Mouse (Mus musculus) embryo, embryonic 11 days (tissue): ENCODE measurements at regions not wholly inside any gene's neighbourhood (a gene's known extent, or its start where the extent isn't known, plus 50 kb on each side); places are given as distances from the start of the nearest gene placed in this dataset.

Source experiments
- DNase-seq: peaks from one replicate; pipeline ENCODE4 v3.0.0-alpha.2; 2015

GRCm38 (mm10) chr1:24832246-24832645 is 153.8 kb downstream of the Lmbrd1 start:
- no peak for DNase-seq

- DNase-seq, result no peak
Measured at GRCm38 (mm10) chr1:24866877-24867276, 188.4 kb downstream of the Lmbrd1 start.

- no peak for DNase-seq
Measured at GRCm38 (mm10) chr1:24869772-24870171, 191.3 kb downstream of the Lmbrd1 start.

- no peak for DNase-seq
Measured at GRCm38 (mm10) chr1:24870685-24871417, 192.4 kb downstream of the Lmbrd1 start.

GRCm38 (mm10) chr1:24877014-24877413 is 198.6 kb downstream of the Lmbrd1 start:
- DNase-seq, result no peak

GRCm38 (mm10) chr1:24883638-24884037 is 205.2 kb downstream of the Lmbrd1 start:
- DNase-seq, result no peak

- peak; percentile 72 for DNase-seq
Measured at GRCm38 (mm10) chr1:24901278-24901677, 222.8 kb downstream of the Lmbrd1 start.

- no peak for DNase-seq
Measured at GRCm38 (mm10) chr1:24938303-24939263, 260.2 kb downstream of the Lmbrd1 start.

- no peak for DNase-seq
Measured at GRCm38 (mm10) chr1:24942757-24943296, 264.4 kb downstream of the Lmbrd1 start.

- DNase-seq, result no peak
Measured at GRCm38 (mm10) chr1:24943451-24943850, 265.0 kb downstream of the Lmbrd1 start.

GRCm38 (mm10) chr1:24972681-24973080 is 294.3 kb downstream of the Lmbrd1 start:
- DNase-seq, result no peak

GRCm38 (mm10) chr1:25008456-25009169 is 330.2 kb downstream of the Lmbrd1 start:
- DNase-seq, result no peak

- no peak for DNase-seq
Measured at GRCm38 (mm10) chr1:25012754-25013153, 334.3 kb downstream of the Lmbrd1 start.
